Mouse (Mus musculus) heart, embryonic 14.5 days (tissue): ENCODE results near the gene Ccm2. TPM values are rescaled to one million over a fixed set of nuclear protein-coding genes. Genes with fewer than 3 reads are reported as not detected.

Experiments
- ATAC-seq: fragments of 200-750 bp; cut with Nextera tagmentation; 2 replicates; pipeline ENCODE4 v1.8.0; 2017; ENCODE audit warnings: low read depth, moderate TSS enrichment; ENCODE audit not compliant: insufficient number of reproducible peaks, insufficient read depth, low FRiP score
- H3K27ac ChIP-seq, 2 experiments: fragments of 200-500 bp in 1 of 2; fragments of 300-500 bp in 1 of 2; sonication (generic) in 1 of 2; replicated peaks in 1 of 2; 2 replicates each; pipeline ENCODE4 v1.5.1; 2012 to 2014; ENCODE audit warnings: low read depth in 2 of 2, low read length in 2 of 2, control low read depth in 1 of 2, mild to moderate bottlenecking in 1 of 2, mixed read lengths in 1 of 2; ENCODE audit not compliant: control insufficient read depth in 1 of 2, insufficient read depth in 1 of 2
- H3K27me3 ChIP-seq: fragments of 300-500 bp; sonication (generic); 2 replicates; pipeline ENCODE4 v1.6.1; 2014; ENCODE audit warnings: mild to moderate bottlenecking, low read length, control low read depth; ENCODE audit not compliant: control insufficient read depth, insufficient read depth
- H3K36me3 ChIP-seq: fragments of 300-500 bp; sonication (generic); 2 replicates; pipeline ENCODE4 v1.6.1; 2014; ENCODE audit warnings: mild to moderate bottlenecking, control low read depth, low read length, mixed read lengths; ENCODE audit not compliant: control insufficient read depth, insufficient read depth
- H3K4me1 ChIP-seq, 2 experiments: fragments of 200-500 bp in 1 of 2; fragments of 300-500 bp in 1 of 2; sonication (generic) in 1 of 2; 2 replicates each; pipeline ENCODE4 v1.6.1; 2012 to 2014; ENCODE audit warnings: low read length in 2 of 2, control low read depth in 1 of 2, mixed read lengths in 1 of 2; ENCODE audit not compliant: control insufficient read depth in 2 of 2, insufficient read depth in 2 of 2
- H3K4me2 ChIP-seq: fragments of 300-500 bp; sonication (generic); 2 replicates; pipeline ENCODE4 v1.6.1; 2014; ENCODE audit warnings: mild to moderate bottlenecking, low read length
- H3K4me3 ChIP-seq, 2 experiments: fragments of 200-500 bp in 1 of 2; fragments of 300-500 bp in 1 of 2; sonication (generic) in 1 of 2; 2 replicates each; pipeline ENCODE4 v1.5.1; 2012 to 2014; ENCODE audit warnings: low read length in 2 of 2, mild to moderate bottlenecking in 2 of 2, control low read depth in 1 of 2, low read depth in 1 of 2, moderate library complexity in 1 of 2; ENCODE audit not compliant: control insufficient read depth in 1 of 2, insufficient read depth in 1 of 2
- H3K9ac ChIP-seq: fragments of 300-500 bp; sonication (generic); 2 replicates; pipeline ENCODE4 v1.6.1; 2014; ENCODE audit warnings: mild to moderate bottlenecking, low read length
- H3K9me3 ChIP-seq: fragments of 300-500 bp; sonication (generic); 2 replicates; pipeline ENCODE4 v1.6.1; 2016; ENCODE audit warnings: low read length, control low read depth; ENCODE audit not compliant: control insufficient read depth
- WGBS: fragments of 180-500 bp; shearing (Covaris S2); extraction: QIAGEN DNeasy Blood & Tissue Kit; methylation state at CpG from one replicate; pipeline ENCODE4 v1.1.7; 2014; 5-methylcytosine and 5-hydroxymethylcytosine counted together
- polyA plus RNA-seq: library from polyadenylated mRNA; unstranded; fragments of >200 nt; fragmentation: Nextera tagmentation; extraction: Ambion mirVana; gene quantifications from 2 replicates; pipeline ENCODE4 v1.2.1, GENCODE M21; 2014

Gene Ccm2
- polyA plus RNA-seq, 1 experiment from 2014 or later = 52.9 TPM

- WGBS = 56% methylated on average over 5 of the region's 5 CpGs
- Histone ChIP-seq H3K36me3 (peaks cover 84% of the 10 kb centered on the region), H3K27me3 (peaks cover 16% of the 10 kb centered on the region), H3K9ac (no peak overlapping the region), H3K27ac (no peak overlapping the region; a peak in 1 of 4 replicates), H3K9me3 (no peaks in the 10 kb centered on the region), H3K4me2 (no peak overlapping the region), H3K4me3 (no peak overlapping the region), H3K4me1 (peaks cover 30 to 36% of the 10 kb centered on the region in 2 experiments)
- ATAC-seq = no peak
Observed at GRCm38 (mm10) chr11:6595339-6595738, 48.7 kb downstream of the Ccm2 start.

- Histone ChIP-seq H3K27ac (no peak overlapping the region), H3K27me3 (peaks cover 25% of the 10 kb centered on the region), H3K4me3 (no peak overlapping the region), H3K9ac (no peak overlapping the region), H3K36me3 (peaks cover 75% of the 10 kb centered on the region), H3K4me1 (peaks cover 30 to 36% of the 10 kb centered on the region in 2 experiments), H3K9me3 (no peaks in the 10 kb centered on the region), H3K4me2 (no peak overlapping the region)
- WGBS = 86% methylated on average over 6 of the region's 6 CpGs
- no peak for ATAC-seq
Observed at GRCm38 (mm10) chr11:6596205-6596604, 49.5 kb downstream of the Ccm2 start.

GRCm38 (mm10) chr11:6596616-6597015, 49.9 kb downstream of the Ccm2 start:
- Histone ChIP-seq H3K36me3 (peaks cover 71% of the 10 kb centered on the region), H3K4me3 (no peak overlapping the region), H3K27ac (no peak overlapping the region), H3K4me2 (no peak overlapping the region), H3K9me3 (no peaks in the 10 kb centered on the region), H3K9ac (no peak overlapping the region), H3K4me1 (peaks cover 30 to 36% of the 10 kb centered on the region in 2 experiments), H3K27me3 (peaks cover 29% of the 10 kb centered on the region)
- 85% methylated on average over 3 of the region's 3 CpGs for WGBS
- ATAC-seq = no peak

- no peaks in the 10 kb centered on the region for H3K9me3 ChIP-seq
- no peak overlapping the region for H3K27ac ChIP-seq
- H3K4me2 ChIP-seq = no peak overlapping the region
- peaks cover 30 to 36% of the 10 kb centered on the region in 2 experiments for H3K4me1 ChIP-seq
- 66% methylated on average over 7 of the region's 7 CpGs for WGBS
- peaks cover 38% of the 10 kb centered on the region for H3K27me3 ChIP-seq
- H3K4me3 ChIP-seq = no peak overlapping the region
- H3K9ac ChIP-seq = no peak overlapping the region
- peaks cover 62% of the 10 kb centered on the region for H3K36me3 ChIP-seq
- no peak for ATAC-seq
Observed at GRCm38 (mm10) chr11:6597523-6597922, 50.8 kb downstream of the Ccm2 start.

GRCm38 (mm10) chr11:6598191-6598889, 51.7 kb downstream of the Ccm2 start:
- H3K36me3 ChIP-seq = peaks cover 54% of the 10 kb centered on the region
- H3K4me2 ChIP-seq = no peak overlapping the region
- ATAC-seq = no peak
- H3K4me1 ChIP-seq = peaks cover 31 to 39% of the 10 kb centered on the region in 2 experiments
- no peak overlapping the region for H3K27ac ChIP-seq
- no peak overlapping the region for H3K9ac ChIP-seq
- 59% methylated on average over 19 of the region's 19 CpGs for WGBS
- H3K27me3 ChIP-seq = peaks cover 44% of the 10 kb centered on the region
- H3K9me3 ChIP-seq = no peaks in the 10 kb centered on the region
- H3K4me3 ChIP-seq = no peak overlapping the region

- WGBS = 22% methylated on average over 27 of the region's 27 CpGs
- peaks cover 46% of the 10 kb centered on the region for H3K36me3 ChIP-seq
- H3K27ac ChIP-seq = no peak overlapping the region
- 0 out of 2 replicates have a peak overlapping the region, but pooled peaks have one; percentile 1 for H3K4me2 ChIP-seq
- no peak for ATAC-seq
- H3K9ac ChIP-seq = no peak overlapping the region
- peaks cover 44% of the 10 kb centered on the region for H3K27me3 ChIP-seq
- peaks cover 34 to 46% of the 10 kb centered on the region in 2 experiments for H3K4me1 ChIP-seq
- no peak overlapping the region for H3K4me3 ChIP-seq
- no peaks in the 10 kb centered on the region for H3K9me3 ChIP-seq
Observed at GRCm38 (mm10) chr11:6599011-6599681, 52.5 kb downstream of the Ccm2 start.

GRCm38 (mm10) chr11:6599831-6600230, 53.1 kb downstream of the Ccm2 start:
- H3K36me3 ChIP-seq = peaks cover 39% of the 10 kb centered on the region
- peaks cover 44% of the 10 kb centered on the region for H3K27me3 ChIP-seq

More at GRCm38 (mm10) chr11:6599831-6600230, 53.1 kb downstream of the Ccm2 start:
- Histone ChIP-seq H3K9ac (no peak overlapping the region), H3K4me3 (no peak overlapping the region), H3K9me3 (no peaks in the 10 kb centered on the region), H3K4me2 (no peak overlapping the region), H3K4me1 (peaks cover 39 to 53% of the 10 kb centered on the region in 2 experiments), H3K27ac (no peak overlapping the region)
- 77% methylated on average over 6 of the region's 6 CpGs for WGBS
- ATAC-seq = no peak
